ENCODE assay signal across 20 mouse cellular contexts in genomic region chr7:144160646-144161249, GRCm38 (mm10).
DNase-seq lines count a peak whose midpoint lies in the region; ATAC-seq lines count a peak whose summit lies in the region.
"Had no signal": no experiment of that assay in that cellular context is flagged by ENCODE, and none has a peak within 500 bp of the region (broad histone marks: within the 10 kb centered on the region; RNA-seq: fewer than 3 reads in every experiment).

No protein-coding gene starts in this region.

- no peak for DNase-seq in frontal cortex, postnatal 36 days (ENCODE audit: low spot score in 2 of 2)
- DNase-seq in midbrain, embryonic 11.5 days (ENCODE audit: low spot score, missing footprints) = peak; percentile 39
- DNase-seq in midbrain, embryonic 14.5 days = no peak
- peak; percentile 65 for DNase-seq in telencephalon, adult 2 months (ENCODE audit: low read depth, low spot score)
- DNase-seq in ovary, postnatal 10 days (ENCODE audit: low spot score) = no peak
- DNase-seq: adrenal gland, adult 8-10 months; cerebellum, adult 8-10 months; gastrocnemius, adult 2 months; kidney, adult 18-20 months; lung, postnatal 36 days; thymus, postnatal 25 days had no signal

- no peaks in the 10 kb centered on the region for H3K9me3 ChIP-seq in midbrain, embryonic 11.5 days (ENCODE audit: control insufficient read depth, low read length)
- H3K9me3 ChIP-seq in midbrain, embryonic 14.5 days (ENCODE audit: control insufficient read depth, low read length) = no peaks in the 10 kb centered on the region
- no peaks in the 10 kb centered on the region for H3K9me3 ChIP-seq in forebrain, embryonic 16.5 days (ENCODE audit: control insufficient read depth, low read length)
- H3K9me3 ChIP-seq: hindbrain, embryonic 12.5 days; limb, embryonic 15.5 days had no signal

- ATAC-seq in frontal cortex, adult (ENCODE audit: low TSS enrichment) = peak; percentile 79; the same call in 1 of the 2 replicates
- no peak for ATAC-seq in midbrain, embryonic 11.5 days (ENCODE audit: low FRiP score)
- no peak for ATAC-seq in midbrain, embryonic 14.5 days (ENCODE audit: low FRiP score, low TSS enrichment)
- peak; percentile 70 for ATAC-seq in forebrain, embryonic 16.5 days
- ATAC-seq: inflammation-experienced regulatory T-cells, adult 6 months; midbrain, embryonic 16.5 days had no signal

- H3K27ac ChIP-seq in midbrain, embryonic 11.5 days (ENCODE audit: low read depth, low read length) = no peak overlapping the region
- H3K27ac ChIP-seq in midbrain, embryonic 14.5 days (replicated peaks; ENCODE audit: low read depth, low read length) = no peak overlapping the region
- peak overlapping the region; percentile 76 for H3K27ac ChIP-seq in forebrain, embryonic 16.5 days (ENCODE audit: low read length)
- H3K27ac ChIP-seq: gastrocnemius, adult 2 months; hindbrain, embryonic 12.5 days; limb, embryonic 15.5 days; liver, embryonic 14.5 days had no signal

- WGBS in midbrain, embryonic 11.5 days = 89% methylated on average over 15 of the region's 15 CpGs
- WGBS in midbrain, embryonic 14.5 days = 82% methylated on average over 15 of the region's 15 CpGs
- 74% methylated on average over 15 of the region's 15 CpGs for WGBS in forebrain, embryonic 16.5 days

- H3K36me3 ChIP-seq in midbrain, embryonic 11.5 days (ENCODE audit: control insufficient read depth, insufficient read depth, low read length) = no peaks in the 10 kb centered on the region
- no peaks in the 10 kb centered on the region for H3K36me3 ChIP-seq in midbrain, embryonic 14.5 days (ENCODE audit: control insufficient read depth, insufficient read depth, low read length)
- H3K36me3 ChIP-seq in forebrain, embryonic 16.5 days (ENCODE audit: control insufficient read depth, insufficient read depth) = no peaks in the 10 kb centered on the region
- H3K36me3 ChIP-seq: hindbrain, embryonic 12.5 days; limb, embryonic 15.5 days had no signal

- H3K4me3 ChIP-seq in midbrain, embryonic 11.5 days (ENCODE audit: low read depth, low read length) = no peak overlapping the region
- no peak overlapping the region for H3K4me3 ChIP-seq in midbrain, embryonic 14.5 days (replicated peaks; ENCODE audit: low read depth, low read length)
- H3K4me3 ChIP-seq in forebrain, embryonic 16.5 days (replicated peaks; ENCODE audit: low read length) = no peak overlapping the region
- H3K4me3 ChIP-seq: gastrocnemius, adult 2 months; hindbrain, embryonic 12.5 days; limb, embryonic 15.5 days; myocyte had no signal

- H3K27me3 ChIP-seq in midbrain, embryonic 11.5 days (ENCODE audit: control insufficient read depth, insufficient read depth, low read length) = no peaks in the 10 kb centered on the region
- H3K27me3 ChIP-seq in midbrain, embryonic 14.5 days (ENCODE audit: control insufficient read depth, insufficient read depth, low read length) = no peaks in the 10 kb centered on the region
- no peaks in the 10 kb centered on the region for H3K27me3 ChIP-seq in forebrain, embryonic 16.5 days (replicated peaks; ENCODE audit: control insufficient read depth, insufficient read depth, low read length)
- H3K27me3 ChIP-seq: hindbrain, embryonic 12.5 days; limb, embryonic 15.5 days had no signal

- no peak overlapping the region for H3K9ac ChIP-seq in midbrain, embryonic 11.5 days (ENCODE audit: low read length)
- no peak overlapping the region for H3K9ac ChIP-seq in midbrain, embryonic 14.5 days (replicated peaks; ENCODE audit: low read length)
- H3K9ac ChIP-seq in forebrain, embryonic 16.5 days (replicated peaks; ENCODE audit: low read depth, low read length) = no peak overlapping the region
- H3K9ac ChIP-seq: hindbrain, embryonic 12.5 days; limb, embryonic 15.5 days; liver, embryonic 14.5 days; lung, embryonic 14.5 days had no signal

- no peak overlapping the region for H3K4me2 ChIP-seq in midbrain, embryonic 11.5 days
- H3K4me2 ChIP-seq in midbrain, embryonic 14.5 days (ENCODE audit: low read length) = no peak overlapping the region
- H3K4me2 ChIP-seq in forebrain, embryonic 16.5 days (ENCODE audit: low read length) = no peak overlapping the region
- H3K4me2 ChIP-seq: hindbrain, embryonic 12.5 days; limb, embryonic 15.5 days; lung, embryonic 14.5 days had no signal

- H3K4me1 ChIP-seq in midbrain, embryonic 11.5 days (ENCODE audit: control insufficient read depth, insufficient read depth, low read length) = no peaks in the 10 kb centered on the region
- no peaks in the 10 kb centered on the region for H3K4me1 ChIP-seq in midbrain, embryonic 14.5 days (ENCODE audit: control insufficient read depth, insufficient read depth, low read length)
- peaks cover 25% of the 10 kb centered on the region for H3K4me1 ChIP-seq in forebrain, embryonic 16.5 days (replicated peaks; ENCODE audit: control insufficient read depth, insufficient read depth, low read length)
- H3K4me1 ChIP-seq: limb, embryonic 15.5 days had no signal

Comparison
In these comparisons a context has a peak if more than half of its experiments do, and no peak if none do; other contexts are left out.
1. DNase-seq: peak in midbrain, embryonic 11.5 days (single experiment) and telencephalon, adult 2 months (single experiment); none in frontal cortex, postnatal 36 days (0 of 2), midbrain, embryonic 14.5 days (single experiment) and ovary, postnatal 10 days (single experiment).
2. ATAC-seq: peak in frontal cortex, adult (single experiment) and forebrain, embryonic 16.5 days (single experiment); none in midbrain, embryonic 11.5 days (single experiment) and midbrain, embryonic 14.5 days (single experiment).